Mouse (Mus musculus): ENCODE measurements around the gene Kif4.

DNA sequence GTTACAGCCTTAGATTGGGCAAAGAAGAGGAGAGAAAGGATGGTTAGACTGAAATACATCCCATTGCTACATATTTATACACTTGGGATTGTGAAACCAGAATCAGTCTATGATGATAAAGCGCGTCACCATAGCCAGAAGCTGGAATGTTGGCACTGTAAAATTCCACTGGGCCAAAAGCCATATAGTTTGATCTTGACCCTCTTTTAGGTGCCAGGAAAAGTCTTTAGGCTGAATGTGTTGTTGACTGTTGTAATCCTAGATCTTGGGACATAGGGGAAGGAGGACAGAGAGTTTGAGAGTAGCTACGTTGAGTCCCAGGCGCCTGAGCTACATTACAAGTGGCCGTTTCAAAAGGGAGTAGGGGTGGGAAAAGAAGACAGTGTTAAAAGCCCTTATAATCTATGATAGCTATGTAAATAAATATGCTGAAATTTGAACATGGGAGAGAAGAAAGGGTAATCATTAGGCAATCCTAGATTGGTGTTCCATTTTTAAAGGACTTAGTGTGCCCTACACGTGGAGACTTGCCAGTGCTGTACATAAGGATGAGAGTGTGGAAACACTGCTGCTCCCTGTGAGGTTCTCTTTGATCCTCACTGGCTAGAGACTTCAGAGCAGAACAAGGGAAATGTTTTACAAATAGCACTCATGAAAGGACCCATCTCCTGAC lies 62.0 kb downstream of the Kif4 start:
- TF ChIP-seq CTCF (IDR thresholded peaks at IDR 0.05; ENCODE audit: insufficient read depth, low read depth, low read length): no peak
- TF ChIP-seq POLR2A (IDR thresholded peaks at IDR 0.05; ENCODE audit: insufficient read depth, low read depth, low read length): no peak

All from olfactory bulb, adult 2 months (tissue).